Mouse (Mus musculus) embryonic facial prominence, embryonic 15.5 days (tissue): ENCODE measurements around the gene Fosb. TPM values are rescaled to one million over a fixed set of nuclear protein-coding genes. Genes with fewer than 3 reads are reported as not detected.

Source experiments
- ATAC-seq: fragments of 200-750 bp; cut with Nextera tagmentation; 2 replicates; pipeline ENCODE4 v1.8.0; 2017; ENCODE audit warnings: low read depth, moderate TSS enrichment; ENCODE audit not compliant: insufficient number of reproducible peaks, low FRiP score, low TSS enrichment
- H3K27ac ChIP-seq: fragments of 300-500 bp; sonication (generic); replicated peaks from 2 replicates; pipeline ENCODE4 v1.5.1; 2015; ENCODE audit warnings: mild to moderate bottlenecking, inconsistent platforms
- H3K27me3 ChIP-seq: fragments of 300-500 bp; sonication (generic); 2 replicates; pipeline ENCODE4 v1.6.1; 2015; ENCODE audit warnings: inconsistent platforms
- H3K36me3 ChIP-seq: fragments of 300-500 bp; sonication (generic); 2 replicates; pipeline ENCODE4 v1.6.1; 2015; ENCODE audit warnings: mild to moderate bottlenecking, inconsistent platforms
- H3K4me1 ChIP-seq: fragments of 300-500 bp; sonication (generic); 2 replicates; pipeline ENCODE4 v1.6.1; 2015; ENCODE audit warnings: inconsistent platforms
- H3K4me2 ChIP-seq: fragments of 300-500 bp; sonication (generic); replicated peaks from 2 replicates; pipeline ENCODE4 v1.6.1; 2015; ENCODE audit warnings: mild to moderate bottlenecking, inconsistent platforms
- H3K4me3 ChIP-seq: fragments of 300-500 bp; sonication (generic); replicated peaks from 2 replicates; pipeline ENCODE4 v1.5.1; 2015; ENCODE audit warnings: mild to moderate bottlenecking, inconsistent platforms
- H3K9ac ChIP-seq: fragments of 300-500 bp; sonication (generic); 2 replicates; pipeline ENCODE4 v1.6.1; 2015; ENCODE audit warnings: inconsistent platforms
- H3K9me3 ChIP-seq: fragments of 300-500 bp; sonication (generic); replicated peaks from 2 replicates; pipeline ENCODE4 v1.6.1; 2016; ENCODE audit warnings: inconsistent platforms
- WGBS: fragments of 180-500 bp; shearing (Covaris S2); methylation state at CpG from one replicate; pipeline ENCODE4 v1.1.7; 2015; 5-methylcytosine and 5-hydroxymethylcytosine counted together
- polyA plus RNA-seq: library from polyadenylated mRNA; unstranded; fragments of >200 nt; fragmentation: Nextera tagmentation; extraction: Ambion mirVana; gene quantifications from 2 replicates; pipeline ENCODE4 v1.2.1, GENCODE M21; 2015

Fosb gene
- polyA plus RNA-seq, 1 experiment from 2014 or later: 0.69 TPM

DNA sequence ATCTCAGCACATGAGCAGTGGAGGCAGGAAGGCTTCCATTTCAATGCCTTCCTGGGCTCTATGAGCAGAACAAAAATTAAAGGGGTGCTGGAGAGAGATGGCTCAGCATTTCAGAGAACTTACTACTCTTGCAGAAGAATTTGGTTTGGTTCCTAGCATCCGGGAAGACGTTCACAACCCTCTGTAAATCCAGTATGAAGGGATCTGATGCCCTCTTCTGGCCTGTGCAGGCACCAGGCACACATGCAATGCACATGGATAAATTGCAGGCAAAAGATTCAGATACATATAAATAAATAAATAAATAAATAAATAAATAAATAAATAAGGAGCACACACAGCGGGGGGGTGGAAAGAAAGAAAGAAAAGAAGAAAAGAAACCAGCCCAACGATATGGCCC is 33.6 kb downstream of the Fosb start:
- no peak overlapping the region for H3K4me2 ChIP-seq
- peaks cover 10% of the 10 kb centered on the region for H3K4me1 ChIP-seq
- no peak overlapping the region for H3K27ac ChIP-seq
- H3K9ac ChIP-seq: no peak overlapping the region
- H3K36me3 ChIP-seq: no peaks in the 10 kb centered on the region
- ATAC-seq: no peak
- H3K27me3 ChIP-seq: peaks cover 39% of the 10 kb centered on the region
- no peaks in the 10 kb centered on the region for H3K9me3 ChIP-seq
- H3K4me3 ChIP-seq: no peak overlapping the region
- WGBS: 48% methylated on average over 4 of the region's 4 CpGs

DNA sequence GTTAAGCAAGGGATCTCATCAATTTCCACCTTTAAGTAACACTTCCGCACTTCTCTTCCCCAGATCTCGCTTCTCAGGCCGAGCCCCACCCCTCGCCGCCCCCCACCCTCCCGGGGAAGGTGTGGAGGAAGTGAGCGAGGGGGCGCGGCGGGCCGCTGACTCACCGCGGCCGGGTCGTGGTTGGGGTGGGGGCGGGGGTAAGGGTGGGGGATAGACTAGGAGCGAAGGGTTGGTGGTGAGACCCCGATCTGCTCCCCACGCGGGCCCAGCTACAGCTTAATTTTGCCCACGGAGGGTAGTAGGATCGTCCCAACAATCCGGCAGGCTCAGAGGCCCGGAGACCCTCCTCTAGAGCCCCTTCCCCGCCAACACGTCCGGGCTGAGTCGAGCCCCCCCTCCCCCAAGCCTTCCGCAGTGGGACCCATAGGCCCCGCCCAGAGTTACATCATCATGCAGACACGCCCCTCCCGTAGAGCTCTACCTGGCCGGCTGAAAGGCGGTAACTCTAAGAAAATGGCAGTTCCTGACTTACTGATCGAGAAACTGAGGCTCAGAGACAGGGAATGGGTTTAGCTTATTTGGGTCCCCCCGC is 37.6 kb downstream of the Fosb start:
- WGBS: under 1% methylated on average over 35 of the region's 36 CpGs
- Histone ChIP-seq H3K36me3 (no peaks in the 10 kb centered on the region), H3K4me3 (peak overlapping the region; percentile 94), H3K4me1 (peaks cover 27% of the 10 kb centered on the region), H3K27me3 (0 out of 2 replicates have a peak, but pooled peaks cover 4% of the 10 kb centered on the region), H3K4me2 (peak overlapping the region; percentile 96), H3K9me3 (no peaks in the 10 kb centered on the region), H3K27ac (peak overlapping the region; percentile 96), H3K9ac (peak overlapping the region; percentile 79)
- peak; percentile 79 for ATAC-seq

DNA sequence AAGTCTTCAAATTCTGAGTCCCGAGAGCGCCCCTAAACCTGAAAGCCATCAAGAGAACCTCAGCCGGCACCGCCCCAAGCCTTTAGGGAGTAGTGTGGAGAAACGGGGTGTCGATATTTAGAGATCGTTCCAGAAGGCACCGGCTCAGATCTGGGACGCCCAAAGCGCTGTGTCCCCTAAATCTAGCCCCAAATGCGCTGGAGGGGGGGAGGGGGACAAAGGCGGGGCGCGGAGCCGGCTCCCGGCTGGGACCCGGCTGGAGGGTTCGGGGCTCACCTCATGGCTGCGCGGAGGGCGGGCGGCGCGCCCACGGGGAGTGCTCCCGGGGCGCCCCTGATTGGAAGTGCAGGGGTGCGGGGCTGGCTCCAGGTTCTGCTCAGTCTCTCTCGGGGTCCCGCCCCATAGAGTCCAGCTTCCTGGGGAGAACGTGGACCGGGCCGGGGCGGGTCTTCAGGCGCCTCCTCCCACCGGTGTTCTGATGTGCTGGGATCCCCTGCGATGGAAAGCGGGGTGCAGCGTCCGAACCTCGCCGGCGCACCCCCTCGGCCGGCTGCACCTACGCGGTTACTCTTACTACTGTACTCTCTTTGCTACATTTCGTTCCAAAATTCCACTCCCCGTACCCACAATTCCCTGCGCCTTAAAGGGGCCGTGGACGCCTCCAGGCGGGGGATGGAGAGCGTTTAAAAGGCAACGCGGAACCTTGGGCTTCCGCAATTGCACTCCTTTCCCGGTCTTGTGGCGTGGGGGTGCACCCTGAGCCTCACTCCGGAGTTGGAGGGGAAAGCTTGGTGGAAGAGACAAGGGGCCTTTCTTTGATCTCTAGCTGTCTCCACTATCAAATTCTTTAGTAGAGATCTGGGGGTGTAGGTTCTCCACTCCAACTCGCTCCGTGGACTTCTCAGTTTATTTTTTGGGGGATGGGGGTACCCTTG is 38.3 kb downstream of the Fosb start, which contains the start of gene Vasp:
Vasp (minus strand) TSS at position 580 of the 935 bp plus-strand sequence.
- peak within 1 kb of the TSS; percentile 96 for H3K27ac ChIP-seq
- ATAC-seq: peak; percentile 78
- no peaks in the 10 kb centered on the region for H3K9me3 ChIP-seq

DNA sequence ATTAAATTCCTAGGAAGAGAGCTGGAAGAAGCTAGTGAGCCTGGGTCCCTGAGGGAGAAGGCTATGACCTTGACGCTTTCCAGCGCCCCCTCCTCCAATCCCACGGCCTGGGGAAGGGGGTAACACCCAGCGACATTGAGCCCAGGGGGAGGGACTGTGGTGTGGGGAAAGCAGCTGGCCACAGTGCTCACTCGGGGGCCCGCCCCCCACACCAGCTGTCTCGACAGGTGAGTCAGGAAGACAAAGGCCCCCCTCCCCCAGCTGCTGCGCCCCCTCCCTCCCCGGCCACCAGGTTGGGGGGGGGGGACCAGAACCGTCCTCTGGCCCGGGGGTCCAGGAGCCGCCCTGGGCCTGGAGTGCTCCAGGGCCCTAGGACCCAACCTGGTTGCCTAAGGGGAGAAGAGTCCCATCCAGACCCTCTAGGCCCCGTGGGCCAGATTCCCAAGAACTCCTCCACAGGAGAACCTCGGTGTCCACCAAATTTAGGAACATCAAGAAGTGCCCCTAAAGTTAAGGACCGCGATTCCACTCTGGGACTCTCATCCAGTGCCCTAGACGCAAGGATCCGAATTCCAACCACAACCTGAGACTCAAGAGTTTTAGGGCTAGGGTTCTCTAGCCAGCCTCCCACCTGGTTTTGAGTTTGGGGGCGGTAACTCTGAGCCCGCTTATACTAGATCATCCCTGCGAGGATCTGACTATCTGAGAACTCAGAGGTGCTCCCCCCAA is 39.2 kb downstream of the Fosb start:
- H3K4me1 ChIP-seq: peaks cover 42% of the 10 kb centered on the region
- no peak for ATAC-seq
- H3K27ac ChIP-seq: peak overlapping the region; percentile 96
- no peaks in the 10 kb centered on the region for H3K9me3 ChIP-seq
- peak overlapping the region; percentile 94 for H3K4me3 ChIP-seq
- 0% methylated on average over 17 of the region's 21 CpGs for WGBS
- peak overlapping the region; percentile 96 for H3K4me2 ChIP-seq
- H3K9ac ChIP-seq: peak overlapping the region; percentile 79
- H3K27me3 ChIP-seq: 0 out of 2 replicates have a peak, but pooled peaks cover 2% of the 10 kb centered on the region
- no peaks in the 10 kb centered on the region for H3K36me3 ChIP-seq

More for the DNA sequence above, 38.3 kb downstream of the Fosb start, which contains the start of gene Vasp:
- Histone ChIP-seq H3K4me2 (peak within 1 kb of the TSS; percentile 96), H3K4me1 (peaks cover 34% of the 10 kb centered on the region), H3K4me3 (peak within 1 kb of the TSS; percentile 94), H3K9ac (peak within 1 kb of the TSS; percentile 79), H3K36me3 (no peaks in the 10 kb centered on the region), H3K27me3 (0 out of 2 replicates have a peak, but pooled peaks cover 4% of the 10 kb centered on the region)
- WGBS: under 1% methylated on average over 58 of the region's 62 CpGs

DNA sequence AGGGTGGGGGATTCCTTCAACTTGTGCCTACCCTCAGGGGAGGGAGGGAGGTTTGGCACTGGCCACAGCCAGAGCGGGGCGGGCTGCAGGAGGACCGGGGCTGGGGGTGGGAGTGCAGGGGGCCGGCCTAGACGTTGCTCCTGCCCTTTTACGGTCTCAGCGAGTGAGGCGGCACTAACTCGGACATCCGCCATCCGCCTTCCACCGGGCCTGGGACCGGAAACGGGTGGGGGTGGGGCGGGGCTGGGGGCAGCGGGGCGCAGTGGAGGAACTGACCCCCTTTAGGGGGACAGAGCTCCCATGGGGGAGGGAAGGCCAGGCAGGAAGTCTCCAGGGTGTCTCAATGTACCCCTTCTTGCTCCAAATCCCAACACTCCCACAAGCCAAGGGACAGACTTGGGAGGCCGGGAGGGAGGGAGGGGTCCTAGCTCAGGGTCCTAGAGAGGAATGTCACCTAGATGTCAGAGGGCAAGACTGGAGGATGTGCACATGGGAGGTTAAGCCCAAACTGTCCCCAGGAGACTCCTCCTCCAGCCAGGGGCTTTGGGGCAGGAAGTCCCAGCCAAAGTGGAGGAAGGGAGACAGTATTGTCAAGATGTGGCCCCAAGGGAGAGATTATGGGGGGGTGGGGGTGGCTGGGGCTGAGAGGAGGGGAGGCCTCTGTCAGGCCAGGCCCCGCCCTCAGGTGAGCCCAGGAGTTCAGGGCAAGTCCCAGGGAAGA is 40.0 kb downstream of the Fosb start:
- 0 out of 2 replicates have a peak, but pooled peaks have one; percentile 26 for ATAC-seq
- H3K4me1 ChIP-seq: peaks cover 42% of the 10 kb centered on the region
- H3K9me3 ChIP-seq: no peaks in the 10 kb centered on the region
- H3K27me3 ChIP-seq: no peaks in the 10 kb centered on the region
- peak overlapping the region; percentile 96 for H3K27ac ChIP-seq
- H3K36me3 ChIP-seq: peaks cover under 1% of the 10 kb centered on the region
- WGBS: 0% methylated on average over 18 of the region's 19 CpGs
- peak overlapping the region; percentile 94 for H3K4me3 ChIP-seq
- peak overlapping the region; percentile 79 for H3K9ac ChIP-seq
- peak overlapping the region; percentile 96 for H3K4me2 ChIP-seq

DNA sequence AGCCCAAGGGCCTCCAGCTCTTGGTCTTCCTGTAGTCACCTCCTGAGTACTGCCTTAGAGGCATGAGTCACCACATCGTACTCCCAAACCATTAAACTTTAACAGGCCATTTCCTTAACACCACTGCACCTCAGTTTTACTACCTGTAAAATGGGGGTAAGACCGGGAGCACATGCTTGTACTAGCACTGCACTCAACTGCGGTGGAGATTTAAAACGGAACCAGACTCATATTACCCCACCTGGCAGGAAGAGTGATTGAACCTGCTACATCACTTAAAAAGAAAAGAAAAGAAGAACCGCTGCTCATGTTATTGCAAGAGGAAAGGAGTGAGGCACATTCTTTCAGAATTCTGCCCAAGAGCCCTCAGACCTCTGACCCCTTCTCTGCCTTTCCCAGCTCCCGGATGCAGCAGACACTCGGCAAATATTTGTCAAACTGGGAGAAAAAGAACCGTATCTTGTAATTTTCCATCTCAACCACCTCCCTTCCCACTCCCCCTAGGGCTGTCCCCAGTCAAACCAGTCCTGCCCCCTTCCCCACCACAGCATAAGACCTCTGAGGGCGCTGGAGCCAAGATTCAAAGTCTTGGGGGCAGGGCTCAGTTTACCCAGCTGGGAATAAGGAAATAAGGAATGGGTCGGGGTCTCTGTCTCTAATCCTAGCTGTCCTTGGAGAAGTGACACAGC is 40.7 kb downstream of the Fosb start:
- H3K9me3 ChIP-seq: no peaks in the 10 kb centered on the region
- peak overlapping the region; percentile 94 for H3K4me3 ChIP-seq
- peak overlapping the region; percentile 79 for H3K9ac ChIP-seq
- 29% methylated on average over 10 of the region's 10 CpGs for WGBS
- H3K27me3 ChIP-seq: no peaks in the 10 kb centered on the region
- no peak for ATAC-seq
- H3K27ac ChIP-seq: peak overlapping the region; percentile 96
- H3K4me2 ChIP-seq: peak overlapping the region; percentile 96
- H3K4me1 ChIP-seq: peaks cover 42% of the 10 kb centered on the region
- peaks cover 8% of the 10 kb centered on the region for H3K36me3 ChIP-seq

DNA sequence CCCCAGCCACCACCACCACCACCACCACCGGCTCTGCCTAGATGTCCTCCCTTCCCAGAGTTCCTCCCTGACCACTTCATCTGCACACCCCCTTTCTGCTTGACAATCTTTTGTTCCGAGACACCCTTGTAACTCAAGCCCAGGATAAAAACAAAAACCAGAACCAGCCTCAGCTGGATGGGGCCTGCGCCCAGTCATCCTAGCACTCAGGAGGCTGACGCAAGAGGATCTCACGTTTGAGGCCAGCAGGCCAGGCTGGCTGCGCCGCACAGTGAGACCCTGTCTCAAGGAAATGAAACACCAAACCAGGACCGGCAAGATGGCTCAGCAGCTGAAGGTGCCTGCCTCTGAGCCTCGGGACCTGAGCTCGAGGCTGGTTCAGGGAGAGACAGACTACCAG is 42.8 kb downstream of the Fosb start:
- Histone ChIP-seq H3K9ac (no peak overlapping the region), H3K4me1 (peaks cover 42% of the 10 kb centered on the region), H3K36me3 (peaks cover 28% of the 10 kb centered on the region), H3K4me3 (no peak overlapping the region), H3K4me2 (no peak overlapping the region), H3K27ac (no peak overlapping the region), H3K27me3 (no peaks in the 10 kb centered on the region), H3K9me3 (no peaks in the 10 kb centered on the region)
- 70% methylated on average over 10 of the region's 10 CpGs for WGBS
- no peak for ATAC-seq

DNA sequence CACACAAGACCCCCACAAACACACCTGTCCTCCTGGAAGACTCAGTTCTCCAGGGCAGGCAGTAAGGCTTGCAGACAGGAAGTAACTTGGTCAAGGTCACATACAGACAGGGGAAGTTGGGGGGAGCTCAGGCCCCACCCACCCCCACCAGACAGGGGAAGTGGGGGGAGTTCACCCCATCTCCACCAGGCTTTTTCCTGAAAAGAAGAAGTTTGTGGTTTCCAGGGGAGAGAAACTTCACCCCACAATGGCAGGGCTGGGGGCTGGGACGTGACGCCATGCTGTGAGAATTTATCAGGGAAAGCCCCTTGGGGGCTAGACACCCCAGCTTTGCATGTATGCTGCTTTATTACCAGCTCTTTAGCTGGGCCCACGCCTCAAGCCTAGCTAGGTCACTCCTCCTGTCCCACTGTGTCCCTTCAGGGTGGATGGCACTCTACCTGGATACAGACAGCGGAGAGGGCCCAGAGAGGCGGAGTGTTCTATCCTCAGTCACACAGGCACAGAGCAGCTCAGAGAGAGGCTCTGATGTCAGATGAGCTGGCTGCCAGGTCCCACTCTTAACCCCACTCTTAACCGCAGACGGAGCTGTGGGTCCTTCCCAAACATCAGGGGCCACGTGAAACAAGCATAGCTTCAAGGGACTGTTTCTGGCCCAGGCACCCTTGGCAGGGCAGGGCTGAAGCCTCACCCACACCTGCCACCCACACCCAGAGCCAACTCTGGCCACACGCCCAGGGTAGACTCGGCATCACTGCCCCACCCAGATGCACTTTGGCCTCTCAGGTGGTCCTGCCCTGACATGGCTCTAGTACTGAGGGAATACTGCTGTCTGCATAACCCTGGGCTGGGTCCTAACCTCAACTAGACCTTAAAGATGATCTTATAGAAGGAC is 43.7 kb downstream of the Fosb start:
- Histone ChIP-seq H3K36me3 (peaks cover 36% of the 10 kb centered on the region), H3K4me1 (peaks cover 42% of the 10 kb centered on the region), H3K4me3 (no peak overlapping the region), H3K9ac (no peak overlapping the region), H3K27me3 (no peaks in the 10 kb centered on the region), H3K27ac (no peak overlapping the region), H3K4me2 (no peak overlapping the region), H3K9me3 (no peaks in the 10 kb centered on the region)
- 77% methylated on average over 10 of the region's 10 CpGs for WGBS
- ATAC-seq: no peak

DNA sequence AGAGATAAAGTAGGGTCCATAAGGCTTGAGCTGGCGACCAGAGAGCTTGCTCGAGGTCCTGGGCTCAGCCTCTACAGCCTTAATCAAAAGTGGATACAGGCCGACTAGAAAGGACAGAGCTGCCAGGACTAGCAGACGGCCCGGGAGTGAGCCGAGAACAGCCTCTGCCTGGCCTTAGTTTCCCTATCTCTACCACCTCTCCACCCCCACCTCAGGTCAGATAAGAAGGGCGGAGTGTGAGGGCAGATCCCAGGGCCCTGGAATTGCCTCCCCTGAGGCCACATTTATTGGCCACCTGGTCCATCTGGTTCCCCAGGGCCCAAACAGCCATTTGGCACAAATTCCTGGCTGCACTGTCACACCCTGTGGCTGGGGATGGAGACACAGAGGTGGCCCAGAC is 44.7 kb downstream of the Fosb start:
- Histone ChIP-seq H3K4me2 (no peak overlapping the region), H3K9ac (no peak overlapping the region), H3K36me3 (peaks cover 46% of the 10 kb centered on the region), H3K9me3 (no peaks in the 10 kb centered on the region), H3K27me3 (no peaks in the 10 kb centered on the region), H3K4me1 (peaks cover 34% of the 10 kb centered on the region), H3K27ac (no peak overlapping the region), H3K4me3 (no peak overlapping the region)
- 83% methylated on average over 7 of the region's 7 CpGs for WGBS
- no peak for ATAC-seq
